Mouse (Mus musculus): ENCODE data around the gene Arfgap1.

DNA sequence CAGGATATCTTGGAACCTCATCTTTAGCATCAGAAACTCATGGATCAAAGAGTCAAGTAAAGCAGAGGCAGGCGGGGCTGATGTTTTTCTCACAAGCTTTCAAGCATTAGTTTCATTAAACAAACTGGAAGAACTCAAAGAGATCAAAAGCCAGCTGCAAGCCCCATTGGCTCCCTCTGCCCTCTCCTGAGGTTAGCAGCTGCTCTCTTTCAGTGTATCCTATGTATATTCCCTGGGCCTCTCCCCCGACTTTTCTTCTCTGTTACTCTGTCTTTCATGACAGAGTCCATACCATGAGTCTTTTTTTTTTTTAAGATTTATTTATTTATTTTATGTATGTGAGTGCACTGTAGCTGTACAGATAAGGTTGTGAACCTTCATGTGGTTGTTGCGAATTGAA is 6.8 kb upstream of the Arfgap1 start:
- no peak for TF ChIP-seq GATA1 (IDR thresholded peaks at IDR 0.05; ENCODE audit: borderline replicate concordance, low read length)
- no peak for TF ChIP-seq FLI1 (IDR thresholded peaks at IDR 0.05; ENCODE audit: low read length)
